Mouse (Mus musculus) layer of hippocampus, postnatal 36 days (tissue): ENCODE measurements at regions not wholly inside any gene's neighbourhood (a gene's known extent, or its start where the extent isn't known, plus 50 kb on each side); places are given as distances from the start of the nearest gene placed in this dataset.
A peak's percentile ranks its signal among the peaks of the same experiment; 100 is the strongest.

Experiments used
- DNase-seq, 2 experiments: peaks; one replicate each; pipeline ENCODE4 v3.0.0; 2022

GRCm38 (mm10) chr11:111280769-111281168, 214.8 kb downstream of the Kcnj2 start:
- DNase-seq, result no peak

- no peak for DNase-seq
These were observed 215.5 kb downstream of the Kcnj2 start for GRCm38 (mm10) chr11:111281237-111282160.

GRCm38 (mm10) chr11:111282283-111282682, 216.3 kb downstream of the Kcnj2 start:
- no peak for DNase-seq

GRCm38 (mm10) chr11:111290537-111290936, 224.6 kb downstream of the Kcnj2 start:
- no peak for DNase-seq

- no peak for DNase-seq
These were observed 230.4 kb downstream of the Kcnj2 start for GRCm38 (mm10) chr11:111296309-111296721.

- no peak for DNase-seq
These were observed 246.8 kb downstream of the Kcnj2 start for GRCm38 (mm10) chr11:111312802-111313201.

- DNase-seq, result no peak
These were observed 247.6 kb downstream of the Kcnj2 start for GRCm38 (mm10) chr11:111313566-111313965.

- DNase-seq, result no peak
These were observed 255.6 kb downstream of the Kcnj2 start for GRCm38 (mm10) chr11:111321576-111321975.

GRCm38 (mm10) chr11:111324453-111325010, 258.6 kb downstream of the Kcnj2 start:
- no peak for DNase-seq

- no peak for DNase-seq
These were observed 261.0 kb downstream of the Kcnj2 start for GRCm38 (mm10) chr11:111326915-111327314.

GRCm38 (mm10) chr11:111328258-111328657, 262.3 kb downstream of the Kcnj2 start:
- DNase-seq, result no peak

GRCm38 (mm10) chr11:111331592-111331991, 265.6 kb downstream of the Kcnj2 start:
- DNase-seq, result no peak

- peak in 1 of 2 experiments; percentile 3 for DNase-seq
These were observed 267.1 kb downstream of the Kcnj2 start for GRCm38 (mm10) chr11:111333021-111333420.

- no peak for DNase-seq
These were observed 281.6 kb downstream of the Kcnj2 start for GRCm38 (mm10) chr11:111347562-111347961.

- DNase-seq, result no peak
These were observed 284.1 kb downstream of the Kcnj2 start for GRCm38 (mm10) chr11:111350028-111350427.

GRCm38 (mm10) chr11:111363363-111363762, 297.4 kb downstream of the Kcnj2 start:
- no peak for DNase-seq

GRCm38 (mm10) chr11:111377165-111377564, 311.2 kb downstream of the Kcnj2 start:
- DNase-seq, result no peak

- no peak for DNase-seq
These were observed 313.9 kb downstream of the Kcnj2 start for GRCm38 (mm10) chr11:111379842-111380241.

GRCm38 (mm10) chr11:111398706-111399105, 332.7 kb downstream of the Kcnj2 start:
- DNase-seq, result no peak

- DNase-seq, result no peak
These were observed 343.3 kb downstream of the Kcnj2 start for GRCm38 (mm10) chr11:111409266-111409665.

- no peak for DNase-seq
These were observed 358.9 kb downstream of the Kcnj2 start for GRCm38 (mm10) chr11:111424871-111425270.

GRCm38 (mm10) chr11:111426715-111427114, 360.8 kb downstream of the Kcnj2 start:
- DNase-seq, result no peak

GRCm38 (mm10) chr11:111442257-111442656, 376.3 kb downstream of the Kcnj2 start:
- DNase-seq, result no peak

GRCm38 (mm10) chr11:111443381-111443780, 377.4 kb downstream of the Kcnj2 start:
- DNase-seq, result no peak
